Mouse (Mus musculus) embryonic facial prominence, embryonic 11.5 days (tissue): Measurements from ENCODE around the gene Hist2h2aa1. TPM values are rescaled to one million over a fixed set of nuclear protein-coding genes. Genes with fewer than 3 reads are reported as not detected.
"Not testable (repeated sequence)": the region's sequence is repeated elsewhere in the genome, so short reads cannot be mapped to it uniquely, and the experiment has no call there.

Experiments used
- ATAC-seq: fragments of 200-750 bp; cut with Nextera tagmentation; replicated peaks from 2 replicates; pipeline ENCODE4 v1.8.0; 2017; ENCODE audit warnings: low read depth; ENCODE audit not compliant: insufficient number of reproducible peaks, low FRiP score, low TSS enrichment
- DNase-seq: peaks from one replicate; pipeline ENCODE4 v3.0.0-alpha.2; 2015; ENCODE audit warnings: low spot score
- H3K27ac ChIP-seq: fragments of 300-500 bp; sonication (generic); replicated peaks from 2 replicates; pipeline ENCODE4 v1.5.1; 2014; ENCODE audit warnings: mild to moderate bottlenecking, low read depth, low read length, control low read depth
- H3K27me3 ChIP-seq: fragments of 300-500 bp; sonication (generic); 2 replicates; pipeline ENCODE4 v1.6.1; 2014; ENCODE audit warnings: mild to moderate bottlenecking, low read length, moderate library complexity, mixed read lengths; ENCODE audit not compliant: control insufficient read depth, insufficient read depth
- H3K36me3 ChIP-seq: fragments of 300-500 bp; sonication (generic); replicated peaks from 2 replicates; pipeline ENCODE4 v1.6.1; 2014; ENCODE audit warnings: low read depth, mild to moderate bottlenecking, low read length, moderate library complexity, mixed read lengths; ENCODE audit not compliant: control insufficient read depth, insufficient read depth
- H3K4me1 ChIP-seq: fragments of 300-500 bp; sonication (generic); 2 replicates; pipeline ENCODE4 v1.6.1; 2014; ENCODE audit warnings: low read length, mixed read lengths; ENCODE audit not compliant: control insufficient read depth, insufficient read depth
- H3K4me2 ChIP-seq: fragments of 300-500 bp; sonication (generic); 2 replicates; pipeline ENCODE4 v1.6.1; 2014; ENCODE audit warnings: low read depth, mild to moderate bottlenecking, control low read depth, low read length, moderate library complexity
- H3K4me3 ChIP-seq: fragments of 300-500 bp; sonication (generic); 2 replicates; pipeline ENCODE4 v1.5.1; 2014; ENCODE audit warnings: low read depth, low read length, control low read depth
- H3K9ac ChIP-seq: fragments of 300-500 bp; sonication (generic); replicated peaks from 2 replicates; pipeline ENCODE4 v1.6.1; 2014; ENCODE audit warnings: mild to moderate bottlenecking, control low read depth, low read length
- H3K9me3 ChIP-seq: fragments of 300-500 bp; sonication (generic); replicated peaks from 2 replicates; pipeline ENCODE4 v1.6.1; 2016; ENCODE audit warnings: mild to moderate bottlenecking, low read length, inconsistent platforms, mixed read lengths; ENCODE audit not compliant: control insufficient read depth
- WGBS: fragments of 180-500 bp; shearing (Covaris S2); extraction: QIAGEN DNeasy Blood & Tissue Kit; methylation state at CpG from one replicate; pipeline ENCODE4 v1.1.7; 2014; 5-methylcytosine and 5-hydroxymethylcytosine counted together
- polyA plus RNA-seq: library from polyadenylated mRNA; unstranded; fragments of >200 nt; fragmentation: Nextera tagmentation; extraction: Ambion mirVana; gene quantifications from 2 replicates; pipeline ENCODE4 v1.2.1, GENCODE M21; 2014

Gene Hist2h2aa1
- 7.0 and 15.3 TPM in 2 replicates for polyA plus RNA-seq

- H3K27me3 ChIP-seq, H3K4me1 ChIP-seq, H3K36me3 ChIP-seq, H3K9me3 ChIP-seq: not testable (repeated sequence)
- DNase-seq, result peak; percentile 69
- peak within 1 kb of the TSS; percentile 62 for H3K4me2 ChIP-seq
- peak; percentile 86 for ATAC-seq
- H3K4me3 ChIP-seq, result peak within 1 kb of the TSS; percentile 37
- H3K9ac ChIP-seq, result peak within 1 kb of the TSS; percentile 77
- H3K27ac ChIP-seq, result peak within 1 kb of the TSS; percentile 87
- WGBS, result 0% methylated on average over 21 of the region's 88 CpGs
Measured at GRCm38 (mm10) chr3:96245003-96245886, at the start of gene Hist2h2aa1. TSS of gene Hist2h2aa1 (plus strand) at chr3:96245497.

GRCm38 (mm10) chr3:96195616-96196313, 49.5 kb upstream of the Hist2h2aa1 start:
- DNase-seq (no peak), ATAC-seq (no peak)
- Histone ChIP-seq H3K9me3 (no peaks in the 10 kb centered on the region), H3K27me3 (no peaks in the 10 kb centered on the region), H3K4me2 (no peak overlapping the region), H3K9ac (no peak overlapping the region), H3K4me1 (no peaks in the 10 kb centered on the region), H3K36me3 (no peaks in the 10 kb centered on the region), H3K27ac (no peak overlapping the region), H3K4me3 (no peak overlapping the region)
- WGBS, result 90% methylated on average over 11 of the region's 11 CpGs

- Histone ChIP-seq H3K36me3 (no peaks in the 10 kb centered on the region), H3K9me3 (no peaks in the 10 kb centered on the region), H3K9ac (peak overlapping the region; percentile 91), H3K27ac (peak overlapping the region; percentile 90), H3K4me3 (peak overlapping the region; percentile 63), H3K27me3 (no peaks in the 10 kb centered on the region), H3K4me2 (peak overlapping the region; percentile 95), H3K4me1 (no peaks in the 10 kb centered on the region)
- DNase-seq (peak; percentile 30), ATAC-seq (peak; percentile 46)
- 22% methylated on average over 27 of the region's 27 CpGs for WGBS
Measured at GRCm38 (mm10) chr3:96196437-96197128, 48.7 kb upstream of the Hist2h2aa1 start.

- peak; percentile 94 for DNase-seq
- H3K36me3 ChIP-seq, result no peaks in the 10 kb centered on the region
- no peaks in the 10 kb centered on the region for H3K9me3 ChIP-seq
- H3K27me3 ChIP-seq, result no peaks in the 10 kb centered on the region
- peak overlapping the region; percentile 95 for H3K4me2 ChIP-seq
- under 1% methylated on average over 50 of the region's 50 CpGs for WGBS
- peak overlapping the region; percentile 90 for H3K27ac ChIP-seq
- peak overlapping the region; percentile 91 for H3K9ac ChIP-seq
- ATAC-seq, result peak; percentile 90
- peak overlapping the region; percentile 63 for H3K4me3 ChIP-seq
- no peaks in the 10 kb centered on the region for H3K4me1 ChIP-seq
Measured at GRCm38 (mm10) chr3:96197129-96197749, 48.1 kb upstream of the Hist2h2aa1 start.

GRCm38 (mm10) chr3:96198181-96198580, 47.1 kb upstream of the Hist2h2aa1 start:
- H3K9me3 ChIP-seq, result no peaks in the 10 kb centered on the region
- peak overlapping the region; percentile 43 for H3K9ac ChIP-seq
- H3K27ac ChIP-seq, result no peak overlapping the region
- no peaks in the 10 kb centered on the region for H3K4me1 ChIP-seq
- no peaks in the 10 kb centered on the region for H3K27me3 ChIP-seq
- no peaks in the 10 kb centered on the region for H3K36me3 ChIP-seq
- 0 out of 2 replicates have a peak overlapping the region, but pooled peaks have one; percentile 5 for H3K4me3 ChIP-seq
- no peak for ATAC-seq
- WGBS, result 4% methylated on average over 6 of the region's 6 CpGs
- H3K4me2 ChIP-seq, result peak overlapping the region; percentile 47
- no peak for DNase-seq

GRCm38 (mm10) chr3:96198601-96199251, 46.6 kb upstream of the Hist2h2aa1 start:
- ATAC-seq, H3K27me3 ChIP-seq, DNase-seq, H3K4me2 ChIP-seq, H3K36me3 ChIP-seq, H3K4me3 ChIP-seq, H3K9me3 ChIP-seq, H3K4me1 ChIP-seq, H3K9ac ChIP-seq, H3K27ac ChIP-seq: not testable (repeated sequence)
- WGBS, result 35% methylated on average over 6 of the region's 8 CpGs

GRCm38 (mm10) chr3:96199731-96200130, 45.6 kb upstream of the Hist2h2aa1 start:
- H3K9me3 ChIP-seq, result no peaks in the 10 kb centered on the region
- H3K4me2 ChIP-seq, result no peak overlapping the region
- 78% methylated on average over 2 of the region's 2 CpGs for WGBS
- no peaks in the 10 kb centered on the region for H3K4me1 ChIP-seq
- H3K9ac ChIP-seq, result no peak overlapping the region
- H3K27me3 ChIP-seq, result no peaks in the 10 kb centered on the region
- H3K4me3 ChIP-seq, result no peak overlapping the region
- no peak for DNase-seq
- ATAC-seq, result no peak
- H3K36me3 ChIP-seq, result no peaks in the 10 kb centered on the region
- no peak overlapping the region for H3K27ac ChIP-seq
